ENCODE assay signal across 7 mouse cellular contexts in genomic region chr11:118249012-118249383, GRCm38 (mm10). TPM values are rescaled to one million over a fixed set of nuclear protein-coding genes. Genes with fewer than 3 reads are reported as not detected.
DNase-seq lines count a peak whose midpoint lies in the region; ATAC-seq and TF ChIP-seq lines count a peak whose summit lies in the region.

No protein-coding gene starts in this region.

- no peak for TF ChIP-seq POLR2A in cortical plate, adult 2 months (IDR thresholded peaks at IDR 0.05; ENCODE audit: extremely low read depth, insufficient read depth, low read length)

- H3K4me3 ChIP-seq in cortical plate, adult 2 months (ENCODE audit: insufficient read depth, low read length): peak overlapping the region; percentile 80
- peak overlapping the region; percentile 82 for H3K4me3 ChIP-seq in heart, postnatal 0 days (ENCODE audit: low read depth, low read length)
- H3K4me3 ChIP-seq in lung, embryonic 16.5 days (ENCODE audit: low read length): peak overlapping the region; percentile 85
- H3K4me3 ChIP-seq in stomach, embryonic 16.5 days (replicated peaks; ENCODE audit: low read length): peak overlapping the region; percentile 91

- TF ChIP-seq CTCF in cortical plate, adult 2 months (IDR thresholded peaks at IDR 0.05; ENCODE audit: extremely low read depth, insufficient read depth, low read length): no peak
- no peak; the same call in 1 of the 2 replicates for TF ChIP-seq CTCF in heart, postnatal 0 days (IDR thresholded peaks at IDR 0.05; ENCODE audit: low read depth)

- peak overlapping the region; percentile 40; the same call in 1 of the 2 replicates for H3K9ac ChIP-seq in heart, postnatal 0 days (replicated peaks; ENCODE audit: low read depth, low read length)
- peak overlapping the region; percentile 65 for H3K9ac ChIP-seq in lung, embryonic 16.5 days (ENCODE audit: low read length)
- H3K9ac ChIP-seq in stomach, embryonic 16.5 days (ENCODE audit: low read length): peak overlapping the region; percentile 66

- 1% methylated on average over 5 of the region's 5 CpGs for WGBS in heart, postnatal 0 days
- 1% methylated on average over 5 of the region's 5 CpGs for WGBS in lung, embryonic 16.5 days
- under 1% methylated on average over 5 of the region's 5 CpGs for WGBS in stomach, embryonic 16.5 days

- peak overlapping the region; percentile 52 for H3K4me2 ChIP-seq in heart, postnatal 0 days (ENCODE audit: low read depth, low read length)
- peak overlapping the region; percentile 71 for H3K4me2 ChIP-seq in lung, embryonic 16.5 days (ENCODE audit: low read depth, low read length)
- H3K4me2 ChIP-seq in stomach, embryonic 16.5 days (ENCODE audit: low read depth, low read length): peak overlapping the region; percentile 63

- intact Hi-C loops in left cerebral cortex, postnatal 10 days (cut with DNase I): no loop called here

- DNase-seq in left cerebral cortex, postnatal 10 days (ENCODE audit: extremely low spot score in 1 of 2, low spot score in 2 of 2): peak; percentile 39 to 72
- DNase-seq in left cerebral cortex, adult 8-10 months (ENCODE audit: low spot score in 2 of 2): no peak
- peak; percentile 72 for DNase-seq in heart, postnatal 0 days (ENCODE audit: low spot score)
- DNase-seq in thymus, adult 18-20 months: no peak

- peak overlapping the region; percentile 86 for H3K27ac ChIP-seq in cortical plate, adult 2 months (ENCODE audit: insufficient read depth, low read length)
- H3K27ac ChIP-seq in heart, postnatal 0 days (ENCODE audit: low read depth): peak overlapping the region; percentile 91
- peak overlapping the region; percentile 89 for H3K27ac ChIP-seq in lung, embryonic 16.5 days (ENCODE audit: low read length)
- H3K27ac ChIP-seq in stomach, embryonic 16.5 days (ENCODE audit: low read length): peak overlapping the region; percentile 91

- ATAC-seq in heart, postnatal 0 days (ENCODE audit: insufficient read depth, low read depth): peak; percentile 45
- peak; percentile 10; the same call in 1 of the 2 replicates for ATAC-seq in lung, embryonic 16.5 days (ENCODE audit: low read depth)
- ATAC-seq in stomach, embryonic 16.5 days (ENCODE audit: insufficient read depth, low FRiP score): 0 out of 2 replicates have a peak, but pooled peaks have one; percentile 11

- no peaks in the 10 kb centered on the region for H3K9me3 ChIP-seq in heart, postnatal 0 days (replicated peaks; ENCODE audit: control insufficient read depth, low read length)
- H3K9me3 ChIP-seq in lung, embryonic 16.5 days (ENCODE audit: control insufficient read depth, low read length): no peaks in the 10 kb centered on the region
- H3K9me3 ChIP-seq in stomach, embryonic 16.5 days (replicated peaks; ENCODE audit: control insufficient read depth, low read length): no peaks in the 10 kb centered on the region

- no peaks in the 10 kb centered on the region for H3K36me3 ChIP-seq in heart, postnatal 0 days (replicated peaks; ENCODE audit: control insufficient read depth, insufficient read depth, low read length)
- no peaks in the 10 kb centered on the region for H3K36me3 ChIP-seq in lung, embryonic 16.5 days (ENCODE audit: control insufficient read depth, insufficient read depth, low read length)
- H3K36me3 ChIP-seq in stomach, embryonic 16.5 days (ENCODE audit: control insufficient read depth, insufficient read depth, low read length): no peaks in the 10 kb centered on the region

- H3K27me3 ChIP-seq in heart, postnatal 0 days (ENCODE audit: control insufficient read depth, insufficient read depth, low read length): no peaks in the 10 kb centered on the region
- H3K27me3 ChIP-seq in lung, embryonic 16.5 days (ENCODE audit: control insufficient read depth, insufficient read depth, low read depth, low read length): no peaks in the 10 kb centered on the region
- H3K27me3 ChIP-seq in stomach, embryonic 16.5 days (ENCODE audit: control insufficient read depth, insufficient read depth, low read length): no peaks in the 10 kb centered on the region

- peak; percentile 60; the same call in 1 of the 2 replicates for TF ChIP-seq EP300 in heart, postnatal 0 days (IDR thresholded peaks at IDR 0.05; ENCODE audit: low read depth)

- peaks cover 1% of the 10 kb centered on the region for H3K4me1 ChIP-seq in cortical plate, adult 2 months (ENCODE audit: control insufficient read depth, insufficient read depth, low read length)
- peaks cover 31% of the 10 kb centered on the region for H3K4me1 ChIP-seq in heart, postnatal 0 days (ENCODE audit: control insufficient read depth, insufficient read depth)
- peaks cover 27% of the 10 kb centered on the region for H3K4me1 ChIP-seq in lung, embryonic 16.5 days (replicated peaks; ENCODE audit: control insufficient read depth, insufficient read depth, low read length)
- peaks cover 40% of the 10 kb centered on the region for H3K4me1 ChIP-seq in stomach, embryonic 16.5 days (ENCODE audit: control insufficient read depth, insufficient read depth, low read length)

RNA-seq across cellular contexts. Expression of gene Cyth1, which starts 0.6 kb away (rescaled TPM):
- 10 to 100 TPM; 64.2 to 66.8 TPM for total RNA-seq in left cerebral cortex, postnatal 10 days (2021)
- 10 to 100 TPM; 62.7 to 77.3 (median 68.8) TPM for total RNA-seq in left cerebral cortex, adult 8-10 months (2022)
- polyA plus RNA-seq in cortical plate, adult 2 months (2012; rRNA removed): 69.2 and 80.3 TPM in 2 replicates
- total RNA-seq in heart, postnatal 0 days (2014; rRNA removed; ENCODE audit: low replicate concordance): 49.8 and 50.1 TPM in 2 replicates
- 21.4 TPM in 2 replicates for polyA plus RNA-seq in heart, postnatal 0 days (2015; fragmentation: Nextera tagmentation; extraction: Ambion mirVana)
- polyA plus RNA-seq in lung, embryonic 16.5 days (2015; fragmentation: Nextera tagmentation; extraction: Ambion mirVana): 14.1 and 14.4 TPM in 2 replicates
- polyA plus RNA-seq in stomach, embryonic 16.5 days (2015; fragmentation: Nextera tagmentation; extraction: Ambion mirVana): 10.6 and 12.2 TPM in 2 replicates

RNA-seq across cellular contexts. Expression of gene Usp36, which starts 41.0 kb away (rescaled TPM):
- 10 to 100 TPM; 24.9 to 27.4 TPM for total RNA-seq in left cerebral cortex, postnatal 10 days (2021)
- 10 to 100 TPM; 29.6 to 33.3 (median 30.1) TPM for total RNA-seq in left cerebral cortex, adult 8-10 months (2022)
- polyA plus RNA-seq in cortical plate, adult 2 months (2012; rRNA removed): 26.7 and 27.3 TPM in 2 replicates
- 10.4 and 18.3 TPM in 2 replicates for total RNA-seq in heart, postnatal 0 days (2014; rRNA removed; ENCODE audit: low replicate concordance)
- 5.5 and 6.6 TPM in 2 replicates for polyA plus RNA-seq in heart, postnatal 0 days (2015; fragmentation: Nextera tagmentation; extraction: Ambion mirVana)
- 17.9 and 18.2 TPM in 2 replicates for polyA plus RNA-seq in lung, embryonic 16.5 days (2015; fragmentation: Nextera tagmentation; extraction: Ambion mirVana)
- polyA plus RNA-seq in stomach, embryonic 16.5 days (2015; fragmentation: Nextera tagmentation; extraction: Ambion mirVana): 18.0 and 18.2 TPM in 2 replicates

Comparison
In these comparisons a context has a peak if more than half of its experiments do, and no peak if none do; other contexts are left out.
1. DNase-seq: peak in left cerebral cortex, postnatal 10 days (2 of 2) and heart, postnatal 0 days (single experiment); none in left cerebral cortex, adult 8-10 months (0 of 2) and thymus, adult 18-20 months (0 of 2).
2. Peak in every context shown above with its lines, with median percentiles within 50 percentile points of each other: H3K27ac ChIP-seq, H3K4me3 ChIP-seq, ATAC-seq, H3K4me2 ChIP-seq and H3K9ac ChIP-seq.